Mouse (Mus musculus): ENCODE results near the gene Mixl1. TPM values are rescaled to one million over a fixed set of nuclear protein-coding genes. Genes with fewer than 3 reads are reported as not detected.
A peak's percentile ranks its signal among the peaks of the same experiment; 100 is the strongest.

Mixl1 gene
- total RNA-seq (2021): not detected
- long read RNA-seq, experiment 1: 0 reads
- long read RNA-seq, experiment 2: 0 reads

DNA sequence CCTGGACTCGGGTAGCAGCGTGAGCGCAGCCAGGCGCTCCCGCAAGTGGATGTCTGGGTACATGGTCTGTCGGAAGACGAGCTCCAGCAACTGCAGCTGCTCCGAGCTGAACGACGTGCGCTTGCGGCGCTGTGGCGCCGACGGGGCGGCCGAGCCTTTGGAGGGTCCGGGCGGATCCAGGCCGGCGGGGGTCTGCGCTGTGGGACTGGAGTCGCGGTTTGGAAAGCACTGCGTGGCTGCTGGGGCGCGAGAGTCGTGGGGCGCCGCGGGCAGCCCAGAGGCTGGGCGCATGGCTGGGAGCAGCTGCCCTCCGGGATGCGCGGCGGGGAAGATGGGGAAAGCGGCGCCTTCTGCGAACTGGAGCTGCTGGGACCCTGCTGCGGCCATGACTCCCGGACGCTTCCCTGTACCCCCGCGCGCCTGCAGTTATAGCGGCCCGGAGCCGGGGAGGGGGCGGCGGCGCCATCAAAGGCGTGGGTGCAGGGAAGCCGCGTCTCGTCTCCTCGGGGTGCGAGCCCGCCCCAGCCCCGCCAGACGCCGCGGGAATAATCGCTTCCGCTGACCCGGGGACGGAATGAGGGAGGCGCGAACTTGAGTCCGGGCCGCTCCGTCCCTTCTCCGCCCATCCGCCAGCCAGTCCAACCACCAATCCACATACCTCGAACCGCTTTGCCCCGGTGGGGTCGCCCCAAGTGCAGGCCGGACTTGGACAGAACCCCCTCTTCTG, at the start of gene Mixl1:
Gene Mixl1, minus strand, starts transcription at position 409 of the 727 bp plus-strand sequence.
- DNase-seq (ENCODE audit: low spot score in 2 of 2): no peak

- DNase-seq (ENCODE audit: low spot score in 2 of 2): no peak
Observed at GRCm38 (mm10) chr1:180729231-180729630, 32.4 kb upstream of the Mixl1 start.

DNA sequence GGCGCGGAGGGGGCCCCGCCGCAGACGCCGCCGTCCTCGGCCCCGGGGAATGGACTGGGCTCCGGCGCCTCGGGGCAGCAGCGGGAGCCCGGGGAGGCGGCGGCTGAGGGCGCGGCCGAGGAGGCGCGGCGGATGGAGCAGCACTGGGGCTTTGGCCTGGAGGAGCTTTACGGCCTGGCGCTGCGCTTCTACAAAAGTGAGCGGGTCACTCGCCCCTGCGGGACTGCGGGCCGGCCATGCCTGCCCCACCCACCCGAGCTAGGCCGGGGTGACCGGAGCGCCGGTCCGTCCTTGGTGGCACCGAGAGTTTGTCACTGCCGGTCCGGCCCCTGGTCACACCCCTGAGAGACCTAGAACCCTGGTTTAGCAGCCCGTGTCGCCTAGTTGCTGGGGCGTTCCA, 29.3 kb upstream of the Mixl1 start:
- peak in 1 of 2 experiments; percentile 7 for DNase-seq (ENCODE audit: low spot score in 2 of 2)

- DNase-seq (ENCODE audit: low spot score in 2 of 2): peak; percentile 86 to 92
Observed at GRCm38 (mm10) chr1:180725704-180726179, 28.9 kb upstream of the Mixl1 start, which contains the start of gene Acbd3. Gene Acbd3 (plus strand): TSS chr1:180726043.

- DNase-seq (ENCODE audit: low spot score in 2 of 2): no peak
Observed at GRCm38 (mm10) chr1:180723701-180724238, 26.9 kb upstream of the Mixl1 start.

- no peak for DNase-seq (ENCODE audit: low spot score in 2 of 2)
Observed at GRCm38 (mm10) chr1:180722608-180723007, 25.8 kb upstream of the Mixl1 start.

DNA sequence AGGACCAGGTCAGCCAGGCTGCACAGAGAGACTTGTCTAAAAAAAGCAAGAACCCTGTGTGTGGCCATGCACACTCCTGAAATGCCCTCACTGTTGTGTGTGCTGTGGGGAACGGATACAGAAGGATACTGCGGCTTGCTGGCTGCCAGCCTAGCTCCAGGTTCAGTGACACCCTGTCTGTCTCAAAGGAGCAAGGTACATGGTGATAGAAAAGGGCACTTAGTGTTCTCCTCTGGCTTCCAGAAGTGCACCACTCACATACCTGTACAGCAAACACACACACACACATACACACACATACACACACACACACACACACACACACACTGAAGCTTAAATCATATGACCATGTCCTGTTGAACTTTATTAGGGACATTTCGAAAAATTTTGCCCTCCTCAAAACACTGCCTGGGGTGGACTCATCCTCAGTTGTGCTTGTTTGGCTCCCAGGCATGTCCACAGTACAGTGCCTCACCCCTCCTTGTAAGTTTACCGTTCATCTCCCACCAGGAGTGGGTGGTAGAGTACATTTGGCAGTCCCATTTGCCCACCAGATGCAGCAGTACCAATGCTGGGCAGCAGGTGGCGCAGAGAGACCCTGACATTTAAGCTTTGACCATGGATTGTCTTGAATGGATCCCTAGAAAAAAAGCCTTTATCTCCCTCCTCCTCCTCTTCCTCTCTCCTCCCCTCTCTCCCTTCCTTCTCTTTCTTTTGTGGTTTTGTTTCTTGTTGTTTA, 23.3 kb upstream of the Mixl1 start:
- peak; percentile 71 to 79 for DNase-seq (ENCODE audit: low spot score in 2 of 2)

DNA sequence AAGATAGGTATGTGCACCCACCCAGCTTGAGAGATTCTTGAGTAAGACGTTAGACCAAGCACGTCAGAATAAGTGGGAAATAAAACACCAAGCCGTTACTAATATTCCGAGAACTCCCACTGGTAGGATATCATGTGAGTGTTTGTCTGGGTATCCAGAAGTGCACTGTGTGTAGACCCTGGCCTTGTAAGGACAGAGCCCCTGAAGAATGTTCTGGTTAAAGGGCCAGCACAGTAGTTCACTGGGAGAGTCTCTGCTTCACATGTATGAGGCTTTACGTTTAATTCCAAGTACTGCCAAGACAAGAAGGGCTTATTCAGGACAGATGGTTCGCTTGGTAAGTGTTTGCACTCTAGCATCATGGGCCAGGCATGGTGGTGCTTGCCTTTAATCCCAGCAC, 22.6 kb upstream of the Mixl1 start:
- no peak for DNase-seq (ENCODE audit: low spot score in 2 of 2)

DNA sequence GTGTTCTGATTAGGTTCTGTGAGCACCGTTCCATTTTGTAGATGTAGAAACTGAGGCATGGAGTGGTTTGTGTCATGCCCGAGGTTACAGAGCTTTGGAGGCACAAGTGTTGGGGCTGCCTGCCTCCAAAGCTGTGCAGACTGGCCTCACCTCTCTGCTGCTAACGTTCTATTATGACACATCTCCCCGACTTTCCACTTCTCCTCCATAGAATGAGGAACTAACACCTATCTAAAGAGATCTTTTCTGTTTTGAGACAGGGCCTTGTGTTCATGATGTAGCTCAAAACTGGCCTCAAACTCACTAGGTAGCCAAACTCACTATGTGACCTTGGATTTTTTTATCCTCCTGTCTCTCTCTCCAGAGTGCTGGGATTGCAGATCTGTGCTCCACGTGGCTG, 21.9 kb upstream of the Mixl1 start:
- no peak for DNase-seq (ENCODE audit: low spot score in 2 of 2)

DNA sequence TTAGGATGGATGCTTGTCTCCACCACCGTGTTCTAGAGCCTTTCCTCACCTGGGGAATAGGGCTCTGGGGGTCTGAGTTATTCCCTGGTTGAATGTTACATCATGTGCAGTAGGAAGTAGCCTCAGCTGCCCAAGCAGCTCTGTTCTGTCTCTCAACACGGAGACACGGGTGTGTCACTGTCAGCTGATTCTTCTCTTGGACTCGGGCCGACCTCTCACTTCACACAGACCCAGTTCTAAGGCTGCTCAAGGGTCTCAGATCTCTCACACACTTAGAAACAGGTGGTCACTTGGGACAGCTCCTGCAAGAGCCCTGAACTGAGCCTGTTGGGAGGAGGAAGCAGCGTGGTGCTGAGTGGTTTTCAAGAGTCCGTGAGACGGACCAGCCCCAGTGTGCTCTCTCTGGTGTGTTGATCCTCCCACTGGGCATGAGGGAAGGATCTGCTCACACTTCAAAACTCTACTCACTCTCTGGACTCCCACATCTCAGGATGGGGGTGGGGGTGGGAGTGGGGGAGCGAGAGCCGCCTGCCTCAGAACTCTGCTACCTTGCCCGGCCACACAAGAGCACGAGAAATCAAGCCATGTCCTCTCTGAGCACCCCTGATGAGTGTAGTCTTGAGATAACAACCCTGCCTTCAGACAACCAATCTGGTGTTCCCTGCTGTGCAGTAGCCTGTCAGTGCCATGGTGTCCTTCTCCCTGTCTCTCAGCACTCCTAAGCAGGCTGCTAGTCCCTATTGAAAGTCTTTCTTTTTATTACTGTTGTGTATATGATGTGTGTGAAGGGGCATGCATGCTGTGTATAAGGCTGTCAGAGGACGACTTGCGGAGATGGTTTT, 12.3 kb upstream of the Mixl1 start:
- no peak for DNase-seq (ENCODE audit: low spot score in 2 of 2)

DNA sequence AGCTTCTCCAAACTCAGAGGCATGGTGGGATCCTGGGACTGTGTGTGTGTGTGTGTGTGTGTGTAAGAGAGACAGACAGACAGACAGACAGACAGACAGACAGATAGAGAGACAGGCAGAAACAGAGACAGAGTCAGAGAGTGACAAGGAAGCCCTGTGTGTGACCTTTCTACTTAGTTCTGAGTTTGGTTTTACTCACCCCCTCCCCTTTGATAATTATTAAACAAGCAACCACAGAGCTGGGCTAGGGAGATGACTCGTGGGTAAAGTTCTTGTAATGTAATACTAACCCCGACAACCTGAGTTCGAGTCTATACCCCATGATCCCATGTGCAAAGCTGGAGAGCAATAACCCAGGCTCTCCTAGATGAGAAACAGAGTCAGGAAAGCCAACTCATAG, 11.0 kb upstream of the Mixl1 start:
- DNase-seq (ENCODE audit: low spot score in 2 of 2): no peak

- DNase-seq (ENCODE audit: low spot score in 2 of 2): no peak
Observed at GRCm38 (mm10) chr1:180707368-180707767, 10.5 kb upstream of the Mixl1 start.

- DNase-seq (ENCODE audit: low spot score in 2 of 2): no peak
Observed at GRCm38 (mm10) chr1:180703400-180703799, 6.6 kb upstream of the Mixl1 start.

GRCm38 (mm10) chr1:180698063-180698462, 1.2 kb upstream of the Mixl1 start:
- no peak for DNase-seq (ENCODE audit: low spot score in 2 of 2)

GRCm38 (mm10) chr1:180691284-180691683, 5.5 kb downstream of the Mixl1 start:
- DNase-seq (ENCODE audit: low spot score in 2 of 2): no peak

Other genes starting within 250 kb of the Mixl1 start
- 100 to 1,000 TPM; 171 to 180 TPM for gene Stum, start 213.5 kb downstream of the Mixl1 start, total RNA-seq (2021)
- gene Parp1, start 128.1 kb downstream of the Mixl1 start, total RNA-seq (2021): 10 to 100 TPM; 81.9 to 88.2 TPM
- gene Lin9, start 55.9 kb downstream of the Mixl1 start, total RNA-seq (2021): 1 to 10 TPM; 3.3 to 3.7 TPM
- gene Acbd3, start 29.0 kb upstream of the Mixl1 start, total RNA-seq (2021): 10 to 100 TPM; 36.3 to 36.7 TPM
- 100 to 1,000 TPM; 249 to 263 TPM for gene H3f3a, start 116.9 kb upstream of the Mixl1 start, total RNA-seq (2021)
- gene Sde2, start 154.1 kb upstream of the Mixl1 start, total RNA-seq (2021): 10 to 100 TPM; 20.9 to 25.7 TPM
- gene Lefty2, start 196.1 kb upstream of the Mixl1 start, total RNA-seq (2021): under 1 TPM; 0.21 to 0.33 TPM
- gene Pycr2, start 207.3 kb upstream of the Mixl1 start, total RNA-seq (2021): 10 to 100 TPM; 28.9 to 29.4 TPM
- gene Lefty1, start 238.0 kb upstream of the Mixl1 start, total RNA-seq (2021): under 1 TPM; 0.21 to 0.91 TPM
- gene Tmem63a, start 245.3 kb upstream of the Mixl1 start, total RNA-seq (2021): 10 to 100 TPM; 15.5 to 19.4 TPM

Measured in left cerebral cortex, adult 18-20 months (tissue).